Mouse (Mus musculus): ENCODE results near the gene Slc17a3. TPM values are rescaled to one million over a fixed set of nuclear protein-coding genes. Genes with fewer than 3 reads are reported as not detected.

Slc17a3 gene
- not detected for polyA plus RNA-seq (2012; fragmentation: generic; extraction: Trizol)

GRCm38 (mm10) chr13:23839308-23839707 is at the start of gene Slc17a3:
TSS of gene Slc17a3 (plus strand) at chr13:23839434.

GRCm38 (mm10) chr13:23806422-23807052 is 32.7 kb upstream of the Slc17a3 start, which contains the start of gene Slc17a2:
TSS of gene Slc17a2 (plus strand) at chr13:23806993.

GRCm38 (mm10) chr13:23867405-23867804 is 28.2 kb downstream of the Slc17a3 start, which contains the start of gene Slc17a1:
TSS of gene Slc17a1 (plus strand) at chr13:23867750.

Other genes with a start within 250 kb of the Slc17a3 start
- 1 to 10 TPM; 1.4 to 2.5 TPM for gene Hist1h2be, start 218.3 kb upstream of the Slc17a3 start, polyA plus RNA-seq (2012; fragmentation: generic; extraction: Trizol)
- 1 to 10 TPM; 1.7 to 3.9 TPM for gene Hist1h1e, start 216.9 kb upstream of the Slc17a3 start, polyA plus RNA-seq (2012; fragmentation: generic; extraction: Trizol)
- gene Hist1h2ac, start 155.5 kb upstream of the Slc17a3 start, polyA plus RNA-seq (2012; fragmentation: generic; extraction: Trizol): under 1 TPM; 0.98 TPM
- 10 to 100 TPM; 11.8 to 98.9 TPM for gene Hist1h2bc, start 155.2 kb upstream of the Slc17a3 start, polyA plus RNA-seq (2012; fragmentation: generic; extraction: Trizol)
- gene Hist1h1t, start 143.6 kb upstream of the Slc17a3 start, polyA plus RNA-seq (2012; fragmentation: generic; extraction: Trizol): under 1 TPM in 1 of 2 experiments, not detected in 1; 0.27 TPM
- 1 to 10 TPM; 1.3 to 3.2 TPM for gene Hist1h4c, start 141.0 kb upstream of the Slc17a3 start, polyA plus RNA-seq (2012; fragmentation: generic; extraction: Trizol)
- under 1 TPM; 0.15 to 0.91 TPM for gene Hfe, start 128.6 kb upstream of the Slc17a3 start, polyA plus RNA-seq (2012; fragmentation: generic; extraction: Trizol)
- gene Hist1h1c, start 100.6 kb upstream of the Slc17a3 start, polyA plus RNA-seq (2012; fragmentation: generic; extraction: Trizol): 100 to 1,000 TPM in 1 of 2 experiments, 10 to 100 TPM in 1; 12.7 to 138 TPM
- 10 to 100 TPM in 1 of 2 experiments, 1 to 10 TPM in 1; 5.7 to 21.7 TPM for gene Hist1h3c, start 93.8 kb upstream of the Slc17a3 start, polyA plus RNA-seq (2012; fragmentation: generic; extraction: Trizol)
- gene Hist1h2bb, start 92.7 kb upstream of the Slc17a3 start, polyA plus RNA-seq (2012; fragmentation: generic; extraction: Trizol): 10 to 100 TPM in 1 of 2 experiments, 1 to 10 TPM in 1; 3.2 to 12.9 TPM
- gene Hist1h2ab, start 88.3 kb upstream of the Slc17a3 start, polyA plus RNA-seq (2012; fragmentation: generic; extraction: Trizol): 10 to 100 TPM in 1 of 2 experiments, 1 to 10 TPM in 1; 4.4 to 13.0 TPM
- gene Hist1h3b, start 87.2 kb upstream of the Slc17a3 start, polyA plus RNA-seq (2012; fragmentation: generic; extraction: Trizol): 1 to 10 TPM; 2.9 to 8.0 TPM
- gene Hist1h4b, start 82.4 kb upstream of the Slc17a3 start, polyA plus RNA-seq (2012; fragmentation: generic; extraction: Trizol): 10 to 100 TPM; 12.9 to 53.5 TPM
- 10 to 100 TPM in 1 of 2 experiments, 1 to 10 TPM in 1; 4.4 to 17.3 TPM for gene Hist1h4a, start 78.2 kb upstream of the Slc17a3 start, polyA plus RNA-seq (2012; fragmentation: generic; extraction: Trizol)
- gene Hist1h3a, start 77.0 kb upstream of the Slc17a3 start, polyA plus RNA-seq (2012; fragmentation: generic; extraction: Trizol): 1 to 10 TPM; 3.2 to 8.0 TPM
- gene Hist1h1a, start 75.8 kb upstream of the Slc17a3 start, polyA plus RNA-seq (2012; fragmentation: generic; extraction: Trizol): 1 to 10 TPM in 1 of 2 experiments, under 1 TPM in 1; 0.26 to 1.2 TPM
- gene Trim38, start 69.5 kb upstream of the Slc17a3 start, polyA plus RNA-seq (2012; fragmentation: generic; extraction: Trizol): under 1 TPM in 1 of 2 experiments, not detected in 1; 0.05 TPM
- gene Slc17a2, start 32.4 kb upstream of the Slc17a3 start, polyA plus RNA-seq (2012; fragmentation: generic; extraction: Trizol): not detected
- gene Slc17a1, start 28.3 kb downstream of the Slc17a3 start, polyA plus RNA-seq (2012; fragmentation: generic; extraction: Trizol): not detected
- not detected for gene Slc17a4, start 75.6 kb downstream of the Slc17a3 start, polyA plus RNA-seq (2012; fragmentation: generic; extraction: Trizol)
- gene Hist1h2ba, start 94.7 kb downstream of the Slc17a3 start, polyA plus RNA-seq (2012; fragmentation: generic; extraction: Trizol): not detected
- not detected for gene Hist1h2aa, start 95.0 kb downstream of the Slc17a3 start, polyA plus RNA-seq (2012; fragmentation: generic; extraction: Trizol)
- gene Scgn, start 151.8 kb downstream of the Slc17a3 start, polyA plus RNA-seq (2012; fragmentation: generic; extraction: Trizol): not detected

Measured in C3H10T1/2 (cell line).